Mouse (Mus musculus) Patski (cell line): ENCODE measurements around the gene Ptprm. TPM values are rescaled to one million over a fixed set of nuclear protein-coding genes. Genes with fewer than 3 reads are reported as not detected.

Experiments
- ATAC-seq: fragments of 100-300 bp; one replicate; pipeline ENCODE4 v1.8.0; 2021
- CTCF ChIA-PET: fragments of 350-600 bp; sonication (Branson Sonifier 250); formaldehyde crosslinking; loops from one replicate; lab custom pipeline; 2022; ENCODE audit warnings: inconsistent platforms; lab: Charles Lee
- POLR2A ChIA-PET: fragments of 350-600 bp; sonication (Branson Sonifier 250); formaldehyde crosslinking; loops from one replicate; lab custom pipeline; 2022; ENCODE audit warnings: antibody characterized with exemption, inconsistent platforms; lab: Charles Lee
- DNase-seq: peaks from one replicate; pipeline ENCODE4 v3.0.0-alpha.2; 2011; ENCODE audit warnings: low read depth, low spot score
- H3K27me3 ChIP-seq: fragments of 371-371 bp; one replicate; pipeline ENCODE4 v1.5.1; 2021
- CTCF ChIP-seq: fragments of 100-300 bp; IDR thresholded peaks from one replicate; pipeline ENCODE4 v1.5.1; 2021
- in situ Hi-C: fragments of 300-500 bp; cut with MboI; formaldehyde crosslinking; loops from 3 replicates; pipeline ENCODE4 v1.11.1; 2018; ENCODE audit warnings: low pct_unique_long_range_greater_than_20kb, mixed read lengths
- polyA plus RNA-seq: library from polyadenylated mRNA; unstranded; gene quantifications from one replicate; pipeline ENCODE4 v1.2.3, GENCODE M21; 2021

Ptprm gene
- polyA plus RNA-seq, 1 experiment from 2014 or later: 43.7 TPM

DNA sequence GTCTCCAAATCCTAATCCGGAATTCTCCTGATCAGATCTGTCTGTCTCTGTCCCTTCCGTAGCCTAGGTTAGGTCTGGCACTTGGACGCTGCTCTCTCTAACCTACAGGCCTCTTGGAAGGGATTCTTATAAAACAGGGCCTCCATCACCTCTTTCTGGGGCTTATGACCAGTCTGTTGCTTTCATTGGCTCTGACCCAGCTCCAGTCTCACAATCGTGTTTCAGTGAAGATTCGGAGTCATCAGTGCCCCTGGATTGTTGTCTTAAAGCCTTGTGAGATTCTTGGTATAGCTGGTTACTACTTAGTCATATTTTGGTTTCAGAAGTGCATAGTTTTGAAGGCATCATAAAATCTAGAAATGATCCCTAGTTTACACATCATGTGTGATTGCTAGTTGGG is 428.6 kb downstream of the Ptprm start:
- no peak for TF ChIP-seq CTCF
- ATAC-seq (no peak), DNase-seq (no peak)
- in situ Hi-C loops: no loop called here
- H3K27me3 ChIP-seq: no peaks in the 10 kb centered on the region
- ChIA-PET CTCF (no interaction called here), POLR2A (no interaction called here)

DNA sequence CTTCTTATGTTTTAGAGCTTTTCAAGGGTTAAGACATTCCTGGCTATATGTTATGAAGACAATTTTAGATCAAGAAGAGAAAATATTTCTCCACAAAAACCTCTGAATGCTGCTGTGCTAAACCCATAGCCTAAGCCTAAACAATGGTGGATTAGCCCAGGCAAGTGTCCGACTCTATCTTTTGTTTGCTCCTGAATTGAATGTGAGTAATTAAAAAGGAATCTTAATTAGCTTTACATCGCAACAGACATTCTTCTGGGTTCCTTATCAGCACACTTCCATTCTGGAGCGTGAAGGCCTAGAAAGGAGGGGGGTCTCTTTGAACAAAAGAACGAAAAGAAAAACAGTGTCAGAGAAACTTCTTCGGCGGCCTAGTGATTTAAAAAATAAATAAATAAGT is 439.6 kb downstream of the Ptprm start:
- ChIA-PET POLR2A (no interaction called here), CTCF (interaction anchor here (2.4 kb wide), 1 partner anchor 12 kb away, joined by 6 read pairs; no protein-coding TSS in a partner anchor)
- in situ Hi-C loops: no loop called here
- DNase-seq (no peak), ATAC-seq (no peak)
- TF ChIP-seq CTCF: no peak
- no peaks in the 10 kb centered on the region for H3K27me3 ChIP-seq

DNA sequence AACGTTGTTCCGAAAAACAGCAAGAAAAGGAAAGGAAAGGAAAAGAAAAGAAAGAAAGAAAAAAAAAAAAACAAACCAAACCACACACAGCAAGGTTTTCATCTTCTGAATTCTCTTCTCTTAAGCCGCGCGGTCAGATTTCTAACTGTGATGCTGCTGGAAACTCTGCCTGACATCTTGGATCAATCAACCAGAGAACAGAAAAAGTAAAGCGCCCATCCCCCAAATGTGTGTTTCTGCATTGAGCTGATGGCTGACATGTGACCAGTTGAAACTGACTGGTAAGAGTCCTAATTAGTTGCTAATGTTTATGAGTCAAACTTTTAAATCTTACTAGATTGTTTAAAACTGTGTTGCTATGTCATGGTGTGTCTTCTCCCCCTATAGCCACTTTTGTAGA is 441.7 kb downstream of the Ptprm start:
- no peak for TF ChIP-seq CTCF
- ATAC-seq: no peak
- in situ Hi-C loops: no loop called here
- no peak for DNase-seq
- ChIA-PET POLR2A (no interaction called here), CTCF (interaction anchor here (2.4 kb wide), 1 partner anchor 10 kb away, joined by 6 read pairs; no protein-coding TSS in a partner anchor)
- H3K27me3 ChIP-seq: no peaks in the 10 kb centered on the region

DNA sequence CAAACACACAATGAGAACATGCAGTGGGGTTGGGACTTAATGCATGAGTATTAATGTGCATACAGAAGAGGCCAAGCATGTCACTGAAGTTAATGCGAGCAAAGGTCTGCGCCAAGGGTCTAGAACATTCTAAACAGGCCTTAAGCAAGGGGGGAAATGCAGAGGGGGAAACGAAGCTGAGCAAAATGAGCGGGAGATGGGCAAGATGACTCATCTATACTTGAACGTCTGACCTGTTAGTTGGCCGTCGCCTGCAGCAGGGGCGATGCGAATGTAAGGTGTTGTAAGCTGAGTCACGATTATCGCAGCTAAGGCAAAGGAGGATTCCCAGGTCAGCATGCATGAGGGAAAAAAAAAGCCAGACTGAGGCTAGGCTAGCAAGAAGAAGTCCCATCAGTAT is 442.1 kb downstream of the Ptprm start:
- ChIA-PET POLR2A (no interaction called here), CTCF (interaction anchor here (2.4 kb wide), 1 partner anchor 10 kb away, joined by 6 read pairs; no protein-coding TSS in a partner anchor)
- in situ Hi-C loops: no loop called here
- no peaks in the 10 kb centered on the region for H3K27me3 ChIP-seq
- no peak for ATAC-seq
- no peak for TF ChIP-seq CTCF
- no peak for DNase-seq

DNA sequence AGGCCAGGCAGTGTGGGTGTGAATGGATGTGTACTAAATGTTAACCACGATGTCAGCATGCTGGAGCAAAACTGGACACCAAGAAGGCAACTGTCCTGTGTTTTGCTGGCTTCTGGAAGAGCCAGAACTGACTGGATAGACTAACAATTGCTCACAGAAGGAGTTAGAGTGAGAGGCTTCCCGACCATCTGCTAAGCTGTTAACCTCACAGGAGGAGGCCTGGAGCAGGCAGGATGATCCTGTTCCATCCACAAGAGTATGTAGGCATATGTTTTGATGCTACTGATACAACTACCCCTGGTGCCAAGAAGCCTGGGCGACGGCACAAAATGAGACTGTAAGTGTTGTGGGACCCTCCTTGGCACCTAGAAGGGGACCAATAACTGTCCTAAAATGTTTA is 444.4 kb downstream of the Ptprm start:
- DNase-seq: no peak
- POLR2A ChIA-PET: no interaction called here

DNA sequence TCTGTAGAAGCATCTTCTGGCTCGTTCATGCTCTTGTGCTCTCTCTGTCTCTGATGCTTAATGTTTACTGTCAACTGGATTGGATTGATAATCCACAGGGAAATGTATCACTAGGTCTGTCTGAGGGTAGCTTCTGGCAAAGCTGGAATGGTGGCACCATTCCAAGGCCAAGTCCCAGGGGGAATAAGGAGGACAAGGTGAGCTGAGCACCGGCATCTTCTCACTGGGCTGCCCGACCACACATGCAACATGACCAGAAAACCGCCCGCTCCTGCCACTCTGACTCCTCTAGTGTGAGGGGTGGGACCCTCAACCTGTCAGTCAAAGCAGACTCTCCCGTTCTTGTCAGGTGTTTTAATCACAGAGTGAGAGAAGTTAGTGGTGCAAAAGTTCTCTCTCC is 445.3 kb downstream of the Ptprm start:
- no peak for DNase-seq
- ChIA-PET POLR2A (no interaction called here), CTCF (no interaction called here)

More for the DNA sequence above, 444.4 kb downstream of the Ptprm start:
- in situ Hi-C loops: no loop called here
- no peaks in the 10 kb centered on the region for H3K27me3 ChIP-seq
- CTCF ChIA-PET: no interaction called here
- TF ChIP-seq CTCF: no peak
- ATAC-seq: no peak

DNA sequence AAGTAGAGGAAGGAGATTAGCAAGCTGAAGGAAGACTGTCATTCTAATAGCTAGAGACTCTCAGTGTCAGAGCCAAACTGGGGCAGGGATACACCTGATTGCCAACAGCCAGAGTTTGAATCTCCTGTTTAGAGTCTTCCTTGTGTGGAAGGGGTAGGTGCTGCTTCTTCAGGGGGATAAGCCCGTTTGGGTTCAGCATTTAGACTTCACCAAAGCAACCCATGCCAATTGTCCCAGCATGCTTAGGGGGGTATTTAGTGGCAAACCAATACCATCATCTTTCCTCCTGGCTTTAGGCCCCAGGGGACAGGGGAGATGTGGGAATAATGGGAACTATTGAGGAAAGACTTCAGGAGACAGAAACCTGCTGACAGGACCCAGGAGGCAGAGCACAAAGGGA is 460.1 kb downstream of the Ptprm start:
- ChIA-PET CTCF (no interaction called here), POLR2A (interaction anchor here (0.6 kb wide), 1 partner anchor 18 kb away, joined by 4 read pairs; no protein-coding TSS in a partner anchor)
- in situ Hi-C loops: loop anchor here (10.0 kb wide), 1 partner anchor 219 kb away; no protein-coding TSS in a partner anchor
- no peak for ATAC-seq
- no peaks in the 10 kb centered on the region for H3K27me3 ChIP-seq
- TF ChIP-seq CTCF: no peak
- DNase-seq: no peak

More for the DNA sequence above, 445.3 kb downstream of the Ptprm start:
- H3K27me3 ChIP-seq: no peaks in the 10 kb centered on the region
- TF ChIP-seq CTCF: no peak
- in situ Hi-C loops: no loop called here
- ATAC-seq: no peak

DNA sequence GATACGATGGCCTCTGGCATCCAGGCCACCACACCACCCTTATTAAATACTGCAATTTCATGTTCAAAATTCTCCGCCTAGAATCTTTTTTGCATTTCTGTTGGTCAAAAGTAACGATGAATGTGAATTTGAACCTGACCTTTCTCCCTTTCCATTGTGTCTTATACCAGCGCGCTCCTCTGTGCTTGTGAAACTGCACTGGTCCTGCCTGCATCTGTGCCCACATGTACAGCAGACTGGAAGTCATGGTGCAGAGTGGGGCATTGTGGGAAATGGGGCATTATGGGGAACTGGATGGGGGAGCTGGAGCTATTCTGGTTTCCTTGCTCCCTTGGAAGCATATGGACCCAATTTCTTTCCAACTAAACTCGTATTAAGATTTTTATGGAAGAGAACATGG is 462.3 kb downstream of the Ptprm start:
- no peaks in the 10 kb centered on the region for H3K27me3 ChIP-seq
- ChIA-PET CTCF (interaction anchor here (0.9 kb wide), 1 partner anchor 8 kb away, joined by 3 read pairs; no protein-coding TSS in a partner anchor), POLR2A (no interaction called here)
- DNase-seq (no peak), ATAC-seq (no peak)
- in situ Hi-C loops: loop anchor here (10.0 kb wide), 1 partner anchor 217 kb away; no protein-coding TSS in a partner anchor
- TF ChIP-seq CTCF: no peak

DNA sequence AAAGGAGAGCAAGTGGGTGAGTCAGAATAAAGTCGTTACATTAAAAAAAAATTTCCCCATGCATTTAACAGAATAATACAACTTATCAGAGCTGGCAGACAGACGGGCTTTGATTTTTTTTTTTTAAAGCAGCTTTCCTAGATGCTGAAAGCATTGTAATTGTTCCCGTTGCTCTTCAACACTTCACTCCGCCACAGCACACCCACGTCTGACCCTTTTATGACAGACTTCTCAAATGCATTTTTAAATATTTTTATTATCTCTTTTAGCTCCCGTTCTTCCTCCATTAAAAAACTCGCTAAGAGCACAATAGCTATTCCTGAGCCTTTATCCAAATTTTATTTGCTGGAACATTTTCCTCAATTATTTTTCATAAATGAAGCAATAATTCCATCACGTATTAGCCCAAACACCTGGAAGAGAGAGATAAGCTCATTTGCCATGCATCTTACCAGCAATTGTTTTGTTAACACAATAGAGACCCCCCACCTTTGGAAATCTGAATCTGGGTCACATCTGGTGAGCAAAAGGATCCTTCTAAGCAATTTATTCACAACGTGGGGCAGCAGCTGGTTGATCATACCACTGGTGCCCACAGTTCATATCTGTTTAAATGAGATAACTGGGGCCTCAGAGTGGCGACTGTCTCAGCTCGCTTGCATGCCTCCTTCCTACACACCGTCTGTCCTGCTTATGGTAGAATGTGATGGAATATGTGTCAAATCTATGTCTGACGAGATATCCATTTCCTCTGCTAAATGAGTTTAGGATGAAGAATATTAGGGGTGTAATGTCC is 463.0 kb downstream of the Ptprm start:
- CTCF ChIA-PET: interaction anchor here (0.9 kb wide), 1 partner anchor 8 kb away, joined by 3 read pairs; no protein-coding TSS in a partner anchor
- no peak for TF ChIP-seq CTCF
- no peak for ATAC-seq
- POLR2A ChIA-PET: interaction anchor here (0.6 kb wide), 1 partner anchor 17 kb away, joined by 3 read pairs; no protein-coding TSS in a partner anchor
- no peaks in the 10 kb centered on the region for H3K27me3 ChIP-seq
- DNase-seq: no peak
- in situ Hi-C loops: loop anchor here (10.0 kb wide), 1 partner anchor 216 kb away; no protein-coding TSS in a partner anchor

DNA sequence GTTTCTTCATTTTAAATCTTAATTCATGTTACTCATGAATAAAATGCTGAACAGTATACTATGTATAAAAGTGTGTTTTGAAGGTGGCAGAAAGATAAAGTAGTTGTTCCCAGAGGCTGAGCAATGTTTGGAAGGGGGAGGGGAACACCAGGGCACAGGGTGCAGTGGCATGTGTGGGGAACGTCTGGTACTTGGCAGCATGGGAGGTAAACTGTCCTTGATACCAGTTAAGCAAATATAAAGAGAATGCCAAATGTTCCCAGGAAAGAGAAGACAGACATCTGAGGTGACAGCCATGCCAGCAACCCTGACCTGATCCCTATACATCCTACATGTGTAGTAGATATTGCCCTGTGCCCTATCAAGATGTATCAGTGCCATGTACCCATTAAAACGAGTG is 472.0 kb downstream of the Ptprm start:
- no peak for DNase-seq
- in situ Hi-C loops: no loop called here
- TF ChIP-seq CTCF: no peak
- no peaks in the 10 kb centered on the region for H3K27me3 ChIP-seq
- no peak for ATAC-seq
- ChIA-PET POLR2A (no interaction called here), CTCF (no interaction called here)

DNA sequence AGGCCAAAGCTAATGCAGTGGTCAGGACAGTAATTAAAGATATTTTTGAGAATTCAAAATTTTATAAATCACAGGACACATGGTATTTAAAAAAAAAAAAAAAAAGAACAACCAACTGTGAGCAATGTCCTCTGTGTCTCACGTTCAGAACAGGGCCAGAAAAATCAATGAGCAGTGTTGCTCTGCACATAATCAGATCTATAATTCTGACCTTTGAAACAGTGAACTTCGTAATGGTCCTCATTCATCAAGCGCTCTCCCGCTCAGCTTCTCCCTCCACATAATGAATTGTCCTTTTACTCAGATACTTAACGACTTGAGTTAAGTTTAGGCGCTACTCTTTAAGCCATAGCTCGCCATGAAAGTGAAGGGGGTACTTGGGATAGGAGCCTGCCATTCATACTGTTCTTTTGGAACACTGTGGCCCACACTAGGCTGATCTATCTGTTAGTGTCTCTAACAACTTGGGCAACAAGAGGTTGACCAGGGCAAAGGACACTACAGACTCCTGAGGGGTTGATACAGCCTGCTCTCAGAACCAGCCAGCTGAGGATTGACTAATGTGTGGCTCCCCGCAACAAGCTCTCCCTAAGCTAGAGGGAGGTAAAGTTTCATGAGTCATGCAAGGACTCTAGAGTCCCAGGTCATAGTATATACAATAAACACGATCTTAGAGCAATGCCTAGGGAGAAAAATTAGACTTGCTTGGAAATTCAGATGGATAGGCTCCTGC is 473.1 kb downstream of the Ptprm start:
- no peak for TF ChIP-seq CTCF

More for the DNA sequence above, 473.1 kb downstream of the Ptprm start:
- CTCF ChIA-PET: interaction anchor here (1.0 to 1.6 kb wide), 2 partner anchors 12 to 15 kb away, joined by 3 to 4 read pairs; no protein-coding TSS in a partner anchor
- no peaks in the 10 kb centered on the region for H3K27me3 ChIP-seq
- ATAC-seq (no peak), DNase-seq (no peak)
- POLR2A ChIA-PET: no interaction called here
- in situ Hi-C loops: no loop called here
